Mouse (Mus musculus) ES-Bruce4 (cell line): Measurements from ENCODE around the gene Rnf180. TPM values are rescaled to one million over a fixed set of nuclear protein-coding genes. Genes with fewer than 3 reads are reported as not detected.

Experiments used
- H3K27ac ChIP-seq: 2 replicates; pipeline ENCODE4 v1.5.1; 2012; ENCODE audit warnings: low read length, inconsistent platforms; ENCODE audit not compliant: insufficient read depth
- H3K27me3 ChIP-seq: 2 replicates; pipeline ENCODE4 v1.6.1; 2012; ENCODE audit warnings: mild to moderate bottlenecking, low read length, inconsistent platforms; ENCODE audit not compliant: control insufficient read depth, poor library complexity, insufficient read depth, severe bottlenecking
- H3K36me3 ChIP-seq: 2 replicates; pipeline ENCODE4 v1.6.1; 2012; ENCODE audit warnings: inconsistent platforms, mild to moderate bottlenecking, low read length, moderate library complexity; ENCODE audit not compliant: control insufficient read depth, poor library complexity, insufficient read depth, severe bottlenecking
- H3K4me1 ChIP-seq: one replicate; pipeline ENCODE4 v1.8.1; 2011; ENCODE audit warnings: low read length; ENCODE audit not compliant: control insufficient read depth, insufficient read depth
- H3K4me3 ChIP-seq: 2 replicates; pipeline ENCODE4 v1.5.1; 2011; ENCODE audit warnings: low read depth, mild to moderate bottlenecking, low read length
- H3K9ac ChIP-seq: 2 replicates; pipeline ENCODE4 v1.6.1; 2012; ENCODE audit warnings: low read depth, mild to moderate bottlenecking, inconsistent platforms; ENCODE audit not compliant: poor library complexity, severe bottlenecking
- H3K9me3 ChIP-seq: replicated peaks from 2 replicates; pipeline ENCODE4 v1.6.1; 2012; ENCODE audit warnings: mild to moderate bottlenecking, low read length, inconsistent platforms; ENCODE audit not compliant: control insufficient read depth, poor library complexity, insufficient read depth, severe bottlenecking
- CTCF ChIP-seq: IDR thresholded peaks from one replicate; pipeline ENCODE4 v1.8.1; 2011; ENCODE audit warnings: low read depth, low read length
- EP300 ChIP-seq: IDR thresholded peaks from 2 replicates; pipeline ENCODE4 v1.6.1; 2011; ENCODE audit warnings: low read depth, low read length; ENCODE audit not compliant: insufficient read depth
- POLR2A ChIP-seq: IDR thresholded peaks from one replicate; pipeline ENCODE4 v1.8.1; 2011; ENCODE audit warnings: low read length; ENCODE audit not compliant: insufficient read depth
- polyA plus RNA-seq: library from polyadenylated mRNA; stranded (reverse); fragments of >200 nt; gene quantifications from 2 replicates; pipeline ENCODE4 v1.2.4, GENCODE M21; 2011; ENCODE audit warnings: low read depth; ENCODE audit not compliant: missing spikeins, insufficient read depth, insufficient read length

Rnf180 gene
- polyA plus RNA-seq, 1 experiment = 1.1 TPM

DNA sequence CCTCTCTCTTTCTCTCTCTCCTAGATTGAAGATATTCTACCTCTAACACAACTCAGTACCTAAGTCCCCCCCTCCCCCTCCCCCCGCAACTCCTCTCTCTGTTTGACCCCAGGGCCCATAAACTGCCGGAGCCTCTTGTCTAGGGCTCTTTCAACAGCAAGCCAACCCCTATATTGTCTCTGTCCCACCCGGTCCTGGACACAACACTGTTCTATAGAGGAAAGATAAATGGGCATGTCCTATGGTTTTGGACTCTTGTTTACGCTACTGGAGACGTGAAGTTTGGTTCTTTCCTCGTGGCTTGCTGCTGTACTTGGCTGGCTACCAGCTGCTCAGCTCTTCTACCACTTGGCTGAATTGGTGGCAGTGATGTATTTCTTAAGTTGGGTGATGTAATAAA, 129.2 kb downstream of the Rnf180 start:
- Histone ChIP-seq H3K36me3 (no peaks in the 10 kb centered on the region), H3K4me3 (no peak overlapping the region), H3K9ac (no peak overlapping the region), H3K27ac (no peak overlapping the region), H3K4me1 (no peaks in the 10 kb centered on the region), H3K9me3 (no peaks in the 10 kb centered on the region), H3K27me3 (no peaks in the 10 kb centered on the region)
- no peak for TF ChIP-seq EP300
- TF ChIP-seq CTCF = no peak
- TF ChIP-seq POLR2A = no peak

DNA sequence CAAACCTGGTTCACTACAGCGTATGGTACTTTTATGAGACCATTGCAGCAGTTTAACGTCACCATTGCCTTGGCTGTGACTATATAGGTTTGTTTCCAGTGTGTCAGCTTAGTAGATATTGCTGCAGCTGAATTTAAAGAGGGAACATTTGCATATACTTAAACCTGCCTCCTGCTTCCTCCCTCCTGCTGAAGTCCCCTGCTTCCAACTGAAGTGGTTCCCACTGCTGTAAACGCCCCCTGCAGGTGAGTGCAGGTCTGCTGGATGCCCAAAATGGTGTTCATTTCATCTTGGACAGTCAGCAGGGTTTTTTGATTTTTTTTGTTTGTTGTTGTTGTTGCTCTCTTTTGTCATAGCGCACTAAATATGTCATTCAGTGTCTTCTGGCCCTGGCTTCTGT, 140.7 kb downstream of the Rnf180 start:
- TF ChIP-seq POLR2A (no peak), CTCF (peak; percentile 52)
- Histone ChIP-seq H3K4me3 (no peak overlapping the region), H3K27me3 (no peaks in the 10 kb centered on the region), H3K9ac (no peak overlapping the region), H3K9me3 (no peaks in the 10 kb centered on the region), H3K4me1 (no peaks in the 10 kb centered on the region), H3K27ac (no peak overlapping the region), H3K36me3 (no peaks in the 10 kb centered on the region)

DNA sequence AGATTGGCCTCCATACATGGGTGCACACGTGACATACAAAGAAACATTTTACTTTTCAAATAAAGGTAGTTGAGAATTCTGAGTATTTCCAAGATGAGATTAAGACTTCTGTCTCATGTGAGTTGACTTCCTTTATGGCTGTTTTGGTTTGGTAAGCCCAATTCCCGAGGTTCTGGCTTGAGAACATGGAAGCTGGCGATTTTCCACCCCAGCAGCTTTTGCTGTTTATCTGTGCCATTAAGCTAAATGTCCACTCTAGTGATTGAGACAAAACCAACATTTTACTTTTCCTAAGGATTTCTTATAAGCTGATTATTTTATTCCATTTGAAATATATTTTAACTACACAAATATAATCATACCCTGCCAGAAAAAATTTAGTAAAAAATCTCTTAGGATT, 144.6 kb downstream of the Rnf180 start:
- Histone ChIP-seq H3K27ac (no peak overlapping the region), H3K36me3 (no peaks in the 10 kb centered on the region), H3K4me3 (no peak overlapping the region), H3K9ac (no peak overlapping the region), H3K27me3 (no peaks in the 10 kb centered on the region), H3K4me1 (no peaks in the 10 kb centered on the region), H3K9me3 (no peaks in the 10 kb centered on the region)
- TF ChIP-seq POLR2A (no peak), CTCF (no peak), EP300 (no peak)

- no peak overlapping the region for H3K4me3 ChIP-seq
- TF ChIP-seq CTCF (no peak), EP300 (no peak), POLR2A (no peak)
- no peak overlapping the region for H3K9ac ChIP-seq
- H3K27ac ChIP-seq = no peak overlapping the region
- H3K9me3 ChIP-seq = no peaks in the 10 kb centered on the region
- no peaks in the 10 kb centered on the region for H3K27me3 ChIP-seq
- H3K4me1 ChIP-seq = no peaks in the 10 kb centered on the region
- no peaks in the 10 kb centered on the region for H3K36me3 ChIP-seq
Observed at GRCm38 (mm10) chr13:105147795-105148418, 146.7 kb downstream of the Rnf180 start.

DNA sequence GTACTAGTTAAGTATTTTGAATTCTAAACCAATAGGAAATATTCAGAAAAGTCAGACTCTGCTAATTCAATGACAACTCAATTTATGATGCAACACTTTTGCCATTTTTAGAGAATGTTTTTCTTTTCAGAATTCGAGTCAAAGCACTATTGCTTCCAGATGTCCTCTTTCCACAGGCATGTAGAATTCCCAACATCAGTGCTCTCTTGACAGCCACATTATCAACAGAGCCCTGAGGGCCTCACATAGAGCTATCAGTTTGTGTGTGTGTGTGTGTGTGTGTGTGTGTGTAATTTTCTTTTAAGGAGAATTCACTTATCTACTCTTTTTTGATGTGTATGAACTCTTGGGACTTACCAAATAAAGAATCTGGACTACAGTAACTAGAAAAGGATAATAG, 147.8 kb downstream of the Rnf180 start:
- Histone ChIP-seq H3K9ac (no peak overlapping the region), H3K4me1 (no peaks in the 10 kb centered on the region), H3K36me3 (no peaks in the 10 kb centered on the region), H3K9me3 (no peaks in the 10 kb centered on the region), H3K27ac (no peak overlapping the region), H3K4me3 (no peak overlapping the region), H3K27me3 (no peaks in the 10 kb centered on the region)
- TF ChIP-seq CTCF (no peak), EP300 (no peak), POLR2A (no peak)

DNA sequence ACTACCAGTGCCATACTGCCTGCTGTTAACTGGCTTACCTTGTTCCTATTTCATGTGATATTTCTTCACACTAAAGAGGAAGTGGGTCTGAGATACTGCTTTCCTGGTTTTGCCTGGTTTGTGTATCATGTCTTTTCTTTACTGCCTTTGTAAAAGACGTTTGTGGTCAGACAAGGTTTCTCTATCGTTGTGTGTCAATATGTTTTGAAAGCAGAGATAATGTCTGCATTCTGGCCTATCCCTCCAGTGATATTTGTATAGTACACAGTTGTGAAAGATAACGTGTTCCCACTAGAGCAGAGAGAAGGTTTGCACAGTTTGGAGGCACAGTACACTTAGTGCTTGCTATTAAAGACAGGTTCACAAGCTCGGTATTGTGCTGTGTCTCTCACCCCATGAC, 154.7 kb downstream of the Rnf180 start:
- TF ChIP-seq POLR2A (no peak), EP300 (no peak), CTCF (no peak)
- Histone ChIP-seq H3K4me3 (no peak overlapping the region), H3K27ac (no peak overlapping the region), H3K9ac (no peak overlapping the region), H3K4me1 (no peaks in the 10 kb centered on the region), H3K9me3 (no peaks in the 10 kb centered on the region), H3K27me3 (no peaks in the 10 kb centered on the region), H3K36me3 (no peaks in the 10 kb centered on the region)
